Mouse (Mus musculus): Measurements from ENCODE around the gene Gm17387. TPM values are rescaled to one million over a fixed set of nuclear protein-coding genes. Genes with fewer than 3 reads are reported as not detected.

The Gm17387 gene
- polyA plus RNA-seq, 1 experiment from 2014 or later: not detected

GRCm38 (mm10) chr7:141041661-141042060 lies 12.7 kb downstream of the Gm17387 start:
- no peak for ATAC-seq (ENCODE audit: low FRiP score)
- 45% methylated on average over 5 of the region's 5 CpGs for WGBS

GRCm38 (mm10) chr7:141042539-141042938 lies 13.6 kb downstream of the Gm17387 start:
- WGBS: 60% methylated on average over 4 of the region's 4 CpGs
- Histone ChIP-seq H3K4me2 (replicated peaks; ENCODE audit: low read depth, low read length) (no peak overlapping the region), H3K9ac (ENCODE audit: low read depth, low read length) (no peak overlapping the region), H3K9me3 (ENCODE audit: control insufficient read depth, low read length) (no peaks in the 10 kb centered on the region), H3K4me1 (replicated peaks; ENCODE audit: control insufficient read depth, insufficient read depth, low read length) (no peaks in the 10 kb centered on the region), H3K27me3 (ENCODE audit: control insufficient read depth, insufficient read depth, low read length) (no peaks in the 10 kb centered on the region), H3K27ac (ENCODE audit: low read depth, low read length) (no peak overlapping the region), H3K36me3 (ENCODE audit: control insufficient read depth, insufficient read depth, low read length) (no peaks in the 10 kb centered on the region), H3K4me3 (ENCODE audit: low read depth, low read length) (no peak overlapping the region)
- DNase-seq (ENCODE audit: low spot score): no peak
- ATAC-seq (ENCODE audit: low FRiP score): no peak

More at GRCm38 (mm10) chr7:141041661-141042060, 12.7 kb downstream of the Gm17387 start:
- H3K4me3 ChIP-seq (ENCODE audit: low read depth, low read length): no peak overlapping the region
- no peaks in the 10 kb centered on the region for H3K4me1 ChIP-seq (replicated peaks; ENCODE audit: control insufficient read depth, insufficient read depth, low read length)
- H3K9ac ChIP-seq (ENCODE audit: low read depth, low read length): no peak overlapping the region
- no peaks in the 10 kb centered on the region for H3K36me3 ChIP-seq (ENCODE audit: control insufficient read depth, insufficient read depth, low read length)
- peak; percentile 28 for DNase-seq (ENCODE audit: low spot score)
- no peaks in the 10 kb centered on the region for H3K27me3 ChIP-seq (ENCODE audit: control insufficient read depth, insufficient read depth, low read length)
- H3K4me2 ChIP-seq (replicated peaks; ENCODE audit: low read depth, low read length): no peak overlapping the region
- H3K9me3 ChIP-seq (ENCODE audit: control insufficient read depth, low read length): no peaks in the 10 kb centered on the region
- no peak overlapping the region for H3K27ac ChIP-seq (ENCODE audit: low read depth, low read length)

GRCm38 (mm10) chr7:141046931-141047580 lies 18.1 kb downstream of the Gm17387 start:
- H3K9ac ChIP-seq (ENCODE audit: low read depth, low read length): no peak overlapping the region

GRCm38 (mm10) chr7:141047581-141048225 lies 18.8 kb downstream of the Gm17387 start:
- 7% methylated on average over 16 of the region's 19 CpGs for WGBS

More at GRCm38 (mm10) chr7:141046931-141047580, 18.1 kb downstream of the Gm17387 start:
- no peak overlapping the region for H3K4me3 ChIP-seq (ENCODE audit: low read depth, low read length)
- no peak overlapping the region for H3K27ac ChIP-seq (ENCODE audit: low read depth, low read length)
- WGBS: 73% methylated on average over 6 of the region's 6 CpGs
- no peaks in the 10 kb centered on the region for H3K27me3 ChIP-seq (ENCODE audit: control insufficient read depth, insufficient read depth, low read length)
- no peaks in the 10 kb centered on the region for H3K9me3 ChIP-seq (ENCODE audit: control insufficient read depth, low read length)
- no peaks in the 10 kb centered on the region for H3K36me3 ChIP-seq (ENCODE audit: control insufficient read depth, insufficient read depth, low read length)
- ATAC-seq (ENCODE audit: low FRiP score): 0 out of 2 replicates have a peak, but pooled peaks have one; percentile 9
- DNase-seq (ENCODE audit: low spot score): no peak
- H3K4me2 ChIP-seq (replicated peaks; ENCODE audit: low read depth, low read length): no peak overlapping the region
- H3K4me1 ChIP-seq (replicated peaks; ENCODE audit: control insufficient read depth, insufficient read depth, low read length): no peaks in the 10 kb centered on the region

GRCm38 (mm10) chr7:141048226-141049218 lies 19.6 kb downstream of the Gm17387 start:
- ATAC-seq (ENCODE audit: low FRiP score) (peak; percentile 91), DNase-seq (ENCODE audit: low spot score) (peak; percentile 97)
- Histone ChIP-seq H3K27me3 (ENCODE audit: control insufficient read depth, insufficient read depth, low read length) (no peaks in the 10 kb centered on the region), H3K4me3 (ENCODE audit: low read depth, low read length) (peak overlapping the region; percentile 33), H3K36me3 (ENCODE audit: control insufficient read depth, insufficient read depth, low read length) (no peaks in the 10 kb centered on the region), H3K9me3 (ENCODE audit: control insufficient read depth, low read length) (no peaks in the 10 kb centered on the region), H3K4me1 (replicated peaks; ENCODE audit: control insufficient read depth, insufficient read depth, low read length) (no peaks in the 10 kb centered on the region), H3K27ac (ENCODE audit: low read depth, low read length) (no peak overlapping the region), H3K4me2 (replicated peaks; ENCODE audit: low read depth, low read length) (peak overlapping the region; percentile 74), H3K9ac (ENCODE audit: low read depth, low read length) (peak overlapping the region; percentile 50; the same call in 1 of the 2 replicates)
- 11% methylated on average over 21 of the region's 21 CpGs for WGBS

More at GRCm38 (mm10) chr7:141047581-141048225, 18.8 kb downstream of the Gm17387 start:
- Histone ChIP-seq H3K4me3 (ENCODE audit: low read depth, low read length) (peak overlapping the region; percentile 33), H3K9me3 (ENCODE audit: control insufficient read depth, low read length) (no peaks in the 10 kb centered on the region), H3K4me2 (replicated peaks; ENCODE audit: low read depth, low read length) (peak overlapping the region; percentile 74), H3K9ac (ENCODE audit: low read depth, low read length) (peak overlapping the region; percentile 50; the same call in 1 of the 2 replicates), H3K27ac (ENCODE audit: low read depth, low read length) (no peak overlapping the region), H3K4me1 (replicated peaks; ENCODE audit: control insufficient read depth, insufficient read depth, low read length) (no peaks in the 10 kb centered on the region), H3K36me3 (ENCODE audit: control insufficient read depth, insufficient read depth, low read length) (no peaks in the 10 kb centered on the region), H3K27me3 (ENCODE audit: control insufficient read depth, insufficient read depth, low read length) (no peaks in the 10 kb centered on the region)
- ATAC-seq (ENCODE audit: low FRiP score) (peak; percentile 81), DNase-seq (ENCODE audit: low spot score) (peak; percentile 14)

- ATAC-seq (ENCODE audit: low FRiP score) (no peak), DNase-seq (ENCODE audit: low spot score) (no peak)
- Histone ChIP-seq H3K9me3 (ENCODE audit: control insufficient read depth, low read length) (no peaks in the 10 kb centered on the region), H3K36me3 (ENCODE audit: control insufficient read depth, insufficient read depth, low read length) (no peaks in the 10 kb centered on the region), H3K27ac (ENCODE audit: low read depth, low read length) (no peak overlapping the region), H3K9ac (ENCODE audit: low read depth, low read length) (no peak overlapping the region), H3K4me3 (ENCODE audit: low read depth, low read length) (no peak overlapping the region), H3K4me2 (replicated peaks; ENCODE audit: low read depth, low read length) (no peak overlapping the region), H3K4me1 (replicated peaks; ENCODE audit: control insufficient read depth, insufficient read depth, low read length) (no peaks in the 10 kb centered on the region), H3K27me3 (ENCODE audit: control insufficient read depth, insufficient read depth, low read length) (no peaks in the 10 kb centered on the region)
- 96% methylated on average over 2 of the region's 2 CpGs for WGBS
Measured at GRCm38 (mm10) chr7:141049326-141049725, 20.4 kb downstream of the Gm17387 start.

GRCm38 (mm10) chr7:141051060-141051685 lies 22.2 kb downstream of the Gm17387 start:
- no peak for DNase-seq (ENCODE audit: low spot score)
- Histone ChIP-seq H3K4me2 (replicated peaks; ENCODE audit: low read depth, low read length) (no peak overlapping the region), H3K36me3 (ENCODE audit: control insufficient read depth, insufficient read depth, low read length) (no peaks in the 10 kb centered on the region), H3K9me3 (ENCODE audit: control insufficient read depth, low read length) (no peaks in the 10 kb centered on the region), H3K27ac (ENCODE audit: low read depth, low read length) (no peak overlapping the region), H3K9ac (ENCODE audit: low read depth, low read length) (no peak overlapping the region), H3K4me1 (replicated peaks; ENCODE audit: control insufficient read depth, insufficient read depth, low read length) (no peaks in the 10 kb centered on the region), H3K4me3 (ENCODE audit: low read depth, low read length) (no peak overlapping the region), H3K27me3 (ENCODE audit: control insufficient read depth, insufficient read depth, low read length) (no peaks in the 10 kb centered on the region)
- 65% methylated on average over 17 of the region's 17 CpGs for WGBS
- no peak for ATAC-seq (ENCODE audit: low FRiP score)

GRCm38 (mm10) chr7:141052016-141052415 lies 23.1 kb downstream of the Gm17387 start:
- Histone ChIP-seq H3K27ac (ENCODE audit: low read depth, low read length) (no peak overlapping the region), H3K4me2 (replicated peaks; ENCODE audit: low read depth, low read length) (no peak overlapping the region), H3K4me1 (replicated peaks; ENCODE audit: control insufficient read depth, insufficient read depth, low read length) (no peaks in the 10 kb centered on the region), H3K4me3 (ENCODE audit: low read depth, low read length) (no peak overlapping the region), H3K9me3 (ENCODE audit: control insufficient read depth, low read length) (no peaks in the 10 kb centered on the region), H3K36me3 (ENCODE audit: control insufficient read depth, insufficient read depth, low read length) (no peaks in the 10 kb centered on the region), H3K9ac (ENCODE audit: low read depth, low read length) (no peak overlapping the region), H3K27me3 (ENCODE audit: control insufficient read depth, insufficient read depth, low read length) (no peaks in the 10 kb centered on the region)
- 93% methylated on average over 4 of the region's 4 CpGs for WGBS
- DNase-seq (ENCODE audit: low spot score) (no peak), ATAC-seq (ENCODE audit: low FRiP score) (no peak)

Data from hindbrain, embryonic 11.5 days (tissue).